Mouse (Mus musculus) adipose tissue, adult 10 weeks (tissue): ENCODE results near the gene Zswim3. TPM values are rescaled to one million over a fixed set of nuclear protein-coding genes. Genes with fewer than 3 reads are reported as not detected.

Experiments
- polyA plus RNA-seq: library from polyadenylated mRNA; stranded (reverse); fragments of 350-450 nt; fragmentation: Illumina TruSeq; extraction: RNeasy Lipid Tissue Mini Kit (QIAGEN cat#74804); gene quantifications from one replicate; pipeline ENCODE4 v1.2.3, GENCODE M21; 2014; ENCODE audit warnings: low read depth, low replicate concordance

Gene Zswim3
- 4.2 TPM for polyA plus RNA-seq

DNA sequence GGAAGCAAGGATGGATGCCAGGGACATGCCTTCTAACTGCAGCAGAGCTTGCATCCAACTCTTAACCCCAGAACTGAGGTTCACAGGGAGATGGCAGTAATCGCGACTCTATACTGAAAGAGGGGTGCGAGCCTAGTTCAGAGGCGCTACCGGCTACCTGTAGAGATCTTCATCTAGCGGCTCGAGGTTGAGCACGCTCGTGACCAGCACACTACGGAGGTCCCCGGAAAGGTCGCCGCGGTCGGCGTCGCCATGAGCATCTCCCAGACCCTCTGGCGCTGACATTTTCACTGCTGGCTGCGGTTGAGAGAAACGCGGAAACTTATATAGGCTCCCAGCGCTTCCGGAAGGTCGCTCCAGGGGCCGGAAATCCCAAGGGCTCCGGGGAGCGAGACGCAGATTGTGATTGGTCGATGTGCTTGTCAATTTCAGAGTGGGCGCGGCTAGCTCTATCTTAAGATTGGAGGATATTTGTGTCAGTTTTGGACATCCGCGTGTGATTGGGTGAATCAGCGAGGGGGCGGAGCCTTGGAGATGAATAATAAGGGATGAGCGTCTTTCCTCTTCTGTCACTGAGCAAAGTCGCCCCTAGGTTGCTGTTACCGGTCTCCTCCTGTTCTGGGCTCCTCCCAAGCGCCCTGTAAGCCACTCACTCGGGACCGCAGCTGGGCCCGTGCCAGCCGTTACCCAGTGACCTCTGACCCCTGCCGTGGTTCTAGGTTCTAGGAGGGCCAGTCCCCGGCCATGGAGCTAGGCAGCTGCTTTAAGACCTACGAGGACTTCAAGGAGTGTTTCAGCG lies at the start of gene Zswim3, which contains the start of gene Acot8:
Zswim3 (plus strand) TSS at position 566 of the 799 bp plus-strand sequence.
Acot8 (minus strand) TSS at position 350 of the 799 bp plus-strand sequence.

DNA sequence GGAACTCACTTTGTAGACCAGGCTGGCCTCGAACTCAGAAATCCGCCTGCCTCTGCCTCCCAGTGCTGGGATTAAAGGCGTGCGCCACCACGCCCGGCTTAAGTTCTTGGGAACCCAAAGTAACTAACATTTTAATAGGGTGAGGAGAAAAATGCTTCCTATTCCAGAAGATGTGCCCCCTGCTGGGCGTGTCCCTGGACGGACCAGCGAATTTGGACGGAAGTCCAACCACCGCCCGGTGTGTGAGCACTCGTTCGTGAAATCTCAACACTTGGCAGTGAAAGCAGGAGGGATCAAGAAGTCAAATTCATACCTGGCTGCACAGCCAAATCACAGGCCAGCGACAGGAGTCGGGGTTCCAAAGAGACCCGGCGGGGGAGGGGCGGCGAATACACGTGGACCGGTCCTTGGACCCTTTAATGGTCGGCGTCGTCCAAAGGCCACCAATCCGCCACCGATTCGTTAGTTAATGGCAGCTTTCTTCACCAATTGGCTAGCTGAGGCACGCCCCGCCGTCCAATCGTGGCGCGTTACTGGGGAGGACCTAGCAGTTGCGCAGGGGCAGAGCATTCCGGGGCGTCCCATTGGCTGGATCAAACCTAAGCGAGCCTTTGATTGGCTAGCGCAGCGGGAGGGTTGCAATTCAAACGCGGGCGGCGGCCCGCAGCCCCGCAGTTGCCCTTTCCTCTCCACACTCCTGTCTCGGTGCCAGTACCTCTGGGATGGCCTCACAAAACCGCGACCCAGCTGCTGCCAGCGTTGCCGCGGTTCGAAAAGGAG lies 35.5 kb upstream of the Zswim3 start, which contains the start of gene Ube2c:
Ube2c (plus strand) TSS at position 641 of the 780 bp plus-strand sequence.

DNA sequence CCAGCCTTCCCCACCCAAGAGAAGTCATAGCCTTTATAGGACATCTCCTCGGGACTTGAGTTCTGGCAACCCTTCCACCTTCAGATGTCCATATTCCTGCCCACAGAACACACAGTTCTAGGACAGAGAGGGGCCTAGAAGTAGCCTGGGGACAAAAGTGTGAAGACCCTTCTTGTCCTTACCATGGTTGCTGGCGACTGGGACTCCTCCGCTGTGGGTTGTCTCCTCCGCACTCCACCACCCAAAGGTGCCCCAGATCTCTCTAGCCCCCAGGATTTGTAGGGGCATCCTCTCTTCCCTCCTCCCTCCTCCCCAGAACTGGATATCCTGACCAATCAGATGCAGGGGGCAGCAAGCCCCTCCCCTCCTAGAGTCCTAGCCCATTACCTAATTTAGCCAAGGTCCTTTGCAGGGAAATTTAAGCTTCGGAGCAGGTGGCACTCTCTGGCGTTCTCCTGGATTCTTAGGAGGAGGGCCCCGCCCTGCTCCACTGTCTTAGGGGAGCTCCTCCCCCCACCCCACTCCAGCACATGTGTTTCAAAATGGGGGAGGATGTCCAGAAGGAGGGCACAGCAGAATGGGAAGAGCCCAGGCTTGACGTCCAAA lies 25.3 kb upstream of the Zswim3 start, which contains the start of gene Tnnc2:
Tnnc2 (minus strand) TSS at position 487 of the 606 bp plus-strand sequence.

DNA sequence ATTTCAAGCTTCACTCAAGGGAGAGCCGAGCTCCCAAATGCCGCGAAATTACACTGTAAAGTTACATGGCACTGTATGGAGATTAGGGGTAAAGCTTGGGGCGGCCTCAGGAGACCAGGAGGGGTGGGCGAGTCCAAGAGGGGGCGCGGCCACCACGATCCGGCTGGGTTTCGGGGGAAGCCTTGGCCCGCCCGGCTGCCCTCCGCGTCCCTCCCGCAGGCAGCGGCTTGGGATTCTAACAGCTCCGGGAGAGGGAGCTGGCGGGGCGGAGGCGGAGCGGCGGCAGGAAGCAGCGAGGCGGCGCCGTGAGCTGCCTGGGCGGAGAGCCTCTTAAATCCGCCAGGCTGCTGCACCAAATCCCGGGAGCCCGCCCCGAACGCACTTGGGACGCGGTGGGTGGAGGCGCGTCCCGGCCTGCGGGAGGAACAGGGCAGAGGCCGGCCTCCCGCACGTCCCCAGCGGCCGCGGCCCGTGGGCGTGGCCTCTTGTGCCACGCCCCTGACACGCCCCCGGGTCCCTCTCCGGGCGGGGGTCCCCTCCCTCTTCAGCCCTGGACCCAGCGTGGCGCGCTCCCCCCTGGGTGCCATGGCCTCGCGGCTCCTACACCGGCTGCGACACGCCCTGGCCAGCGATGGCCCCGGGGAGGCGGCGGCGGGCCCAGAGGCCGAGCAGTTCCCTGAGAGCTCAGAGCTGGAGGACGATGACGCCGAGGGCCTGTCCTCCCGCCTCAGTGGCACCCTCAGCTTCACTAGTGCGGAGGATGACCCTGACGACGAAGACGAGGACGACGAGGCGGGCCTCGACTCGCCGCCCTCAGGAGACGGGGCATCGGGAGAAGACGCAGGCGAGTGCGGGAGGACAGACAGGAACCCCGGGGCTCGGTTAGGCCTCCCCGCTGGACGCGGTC lies 19.2 kb upstream of the Zswim3 start, which contains the start of gene Snx21:
Snx21 (plus strand) TSS at position 343 of the 907 bp plus-strand sequence.

GRCm38 (mm10) chr2:164822636-164823165 lies 17.8 kb downstream of the Zswim3 start, which contains the start of gene Zswim1:
Gene Zswim1 (plus strand): TSS chr2:164822686.

GRCm38 (mm10) chr2:164828437-164828836 lies 23.5 kb downstream of the Zswim3 start, which contains the start of gene Spata25:
Gene Spata25 (minus strand): TSS chr2:164828537.

DNA sequence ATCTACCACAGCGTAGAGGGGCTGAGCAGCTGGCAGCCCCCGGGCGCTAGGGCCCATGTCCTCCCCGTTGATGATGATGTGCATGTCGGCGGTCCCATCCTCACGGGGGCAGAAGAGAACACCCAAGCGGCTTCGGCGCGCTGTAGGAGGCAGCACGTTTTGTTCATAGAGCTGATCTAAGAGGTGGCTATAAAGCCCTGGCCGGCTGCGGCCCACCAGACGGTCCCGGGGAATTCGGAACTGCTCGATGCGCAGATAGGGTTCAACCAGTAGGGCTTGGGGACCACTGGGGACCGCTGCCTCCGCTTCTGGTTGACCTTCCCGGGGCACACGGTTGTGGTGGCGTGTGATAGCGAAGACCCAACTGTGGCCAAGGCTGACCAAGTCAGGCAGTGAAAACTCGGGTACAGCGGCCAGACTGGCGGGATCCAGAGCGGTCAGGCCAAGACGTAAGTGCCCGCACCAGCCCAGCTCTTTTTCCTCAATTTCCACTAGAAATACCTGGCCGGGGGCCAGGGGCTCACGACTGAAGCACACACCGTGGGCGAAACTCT lies 27.9 kb downstream of the Zswim3 start, which contains the start of gene Ctsa:
Ctsa (plus strand) TSS at position 126 of the 554 bp plus-strand sequence.

GRCm38 (mm10) chr2:164833314-164833959 lies 28.5 kb downstream of the Zswim3 start, which contains the start of gene Neurl2:
Gene Neurl2 (minus strand): TSS chr2:164833456.

GRCm38 (mm10) chr2:164857101-164857821 lies 52.4 kb downstream of the Zswim3 start, which contains the start of gene Pltp:
Gene Pltp (minus strand): TSS chr2:164857711.

Other genes with a start within 250 kb of the Zswim3 start
- gene Wfdc2, start 242.7 kb upstream of the Zswim3 start, polyA plus RNA-seq, result 15.2 TPM
- gene Spint3, start 231.6 kb upstream of the Zswim3 start, polyA plus RNA-seq, result 240 TPM
- gene Wfdc6a, start 219.7 kb upstream of the Zswim3 start, polyA plus RNA-seq, result 118 TPM
- 285 TPM for gene Eppin, start 211.5 kb upstream of the Zswim3 start, polyA plus RNA-seq
- 215 TPM for gene Wfdc6b, start 191.6 kb upstream of the Zswim3 start, polyA plus RNA-seq
- gene Wfdc8, start 191.5 kb upstream of the Zswim3 start, polyA plus RNA-seq, result 244 TPM
- gene Wfdc16, start 166.3 kb upstream of the Zswim3 start, polyA plus RNA-seq, result 298 TPM
- gene Wfdc10, start 149.1 kb upstream of the Zswim3 start, polyA plus RNA-seq, result 2,863 TPM
- gene Wfdc9, start 148.5 kb upstream of the Zswim3 start, polyA plus RNA-seq, result 297 TPM
- gene Wfdc11, start 131.0 kb upstream of the Zswim3 start, polyA plus RNA-seq, result 41.2 TPM
- 775 TPM for gene Wfdc13, start 120.0 kb upstream of the Zswim3 start, polyA plus RNA-seq
- 1,086 TPM for gene Spint4, start 106.6 kb upstream of the Zswim3 start, polyA plus RNA-seq
- gene Spint5, start 89.8 kb upstream of the Zswim3 start, polyA plus RNA-seq, result 379 TPM
- 12.2 TPM for gene Wfdc3, start 59.2 kb upstream of the Zswim3 start, polyA plus RNA-seq
- gene Dnttip1, start 59.1 kb upstream of the Zswim3 start, polyA plus RNA-seq, result 26.0 TPM
- 5.0 TPM for gene Ube2c, start 35.2 kb upstream of the Zswim3 start, polyA plus RNA-seq
- gene Tnnc2, start 25.1 kb upstream of the Zswim3 start, polyA plus RNA-seq, result 1.0 TPM
- 18.3 TPM for gene Snx21, start 19.3 kb upstream of the Zswim3 start, polyA plus RNA-seq
- 19.6 TPM for gene Acot8, start 216 bp upstream of the Zswim3 start, polyA plus RNA-seq
- gene Zswim1, start 17.6 kb downstream of the Zswim3 start, polyA plus RNA-seq, result 8.6 TPM
- gene Spata25, start 23.4 kb downstream of the Zswim3 start, polyA plus RNA-seq, result 1.6 TPM
- 142 TPM for gene Ctsa, start 27.8 kb downstream of the Zswim3 start, polyA plus RNA-seq
- gene Neurl2, start 28.4 kb downstream of the Zswim3 start, polyA plus RNA-seq, result 3.0 TPM
- 169 TPM for gene Pltp, start 52.6 kb downstream of the Zswim3 start, polyA plus RNA-seq
- gene Pcif1, start 74.2 kb downstream of the Zswim3 start, polyA plus RNA-seq, result 38.8 TPM
- 11.1 TPM for gene Zfp335, start 106.7 kb downstream of the Zswim3 start, polyA plus RNA-seq
- 9.1 TPM for gene Mmp9, start 135.7 kb downstream of the Zswim3 start, polyA plus RNA-seq
- gene Slc12a5, start 155.7 kb downstream of the Zswim3 start, polyA plus RNA-seq, result 1.6 TPM
- gene Ncoa5, start 229.8 kb downstream of the Zswim3 start, polyA plus RNA-seq, result 23.6 TPM